Mouse (Mus musculus) C2C12 (cell line): ENCODE measurements around the gene Rab5if.

Source experiments
- CTCF ChIP-seq: IDR thresholded peaks from one replicate; pipeline ENCODE4 v1.5.1; 2011; ENCODE audit not compliant: control insufficient read depth, insufficient read depth, insufficient read length
- FOSL1 ChIP-seq: IDR thresholded peaks from one replicate; pipeline ENCODE4 v1.8.0; 2011; ENCODE audit warnings: mild to moderate bottlenecking, low read length; ENCODE audit not compliant: poor library complexity, insufficient read depth, severe bottlenecking
- MAX ChIP-seq: IDR thresholded peaks from one replicate; pipeline ENCODE4 v1.6.1; 2011; ENCODE audit warnings: mild to moderate bottlenecking, control low read depth
- MYOD1 ChIP-seq: IDR thresholded peaks from one replicate; pipeline ENCODE4 v1.6.1; 2011; ENCODE audit warnings: low read depth; ENCODE audit not compliant: control insufficient read depth, insufficient read length
- MYOG ChIP-seq: IDR thresholded peaks from one replicate; pipeline ENCODE4 v1.6.1; 2011; ENCODE audit not compliant: control insufficient read depth, insufficient read length; ENCODE audit errors: extremely low read depth

- TF ChIP-seq CTCF = no peak
- no peak for TF ChIP-seq MAX
- TF ChIP-seq MYOG = no peak
- TF ChIP-seq FOSL1 = no peak
- no peak for TF ChIP-seq MYOD1
These were observed 46.8 kb upstream of the Rab5if start for GRCm38 (mm10) chr2:156816116-156816515.
